In genomic region chr1:152903591-152904135, GRCm38 (mm10) we compare ENCODE assay signal across 8 mouse cellular contexts. TPM values are rescaled to one million over a fixed set of nuclear protein-coding genes. Genes with fewer than 3 reads are reported as not detected.
DNase-seq lines count a peak whose midpoint lies in the region; ATAC-seq and TF ChIP-seq lines count a peak whose summit lies in the region.

No protein-coding gene starts in this region.

- intact Hi-C loops in left cerebral cortex, adult 2 months (cut with DNase I), result loop anchor here (2.0 to 5.0 kb wide), 6 partner anchors 51 to 429 kb away; partner anchors contain the start of genes Lamc1 and Nmnat2
- intact Hi-C loops in left cerebral cortex, postnatal 4 days (cut with DNase I), result no loop called here

- peak overlapping the region; percentile 95 for H3K27ac ChIP-seq in left cerebral cortex, adult 2 months
- peak overlapping the region; percentile 83 for H3K27ac ChIP-seq in MEL (ENCODE audit: control insufficient read depth, low read depth, low read length)
- H3K27ac ChIP-seq in hindbrain, embryonic 13.5 days, result peak overlapping the region; percentile 99

- peak overlapping the region; percentile 88 for H3K4me3 ChIP-seq in left cerebral cortex, adult 2 months
- peak overlapping the region; percentile 50 to 64 for H3K4me3 ChIP-seq in MEL (ENCODE audit: control insufficient read depth in 1 of 2, insufficient read depth in 1 of 2, low read depth in 2 of 2, low read length in 2 of 2)
- peak overlapping the region; percentile 88 for H3K4me3 ChIP-seq in hindbrain, embryonic 13.5 days
- H3K4me3 ChIP-seq in megakaryocyte, embryonic 14.5 days (replicated peaks), result peak overlapping the region; percentile 98

- H3K27me3 ChIP-seq in MEL (ENCODE audit: control insufficient read depth in 1 of 2, insufficient read depth in 2 of 2, low read length in 2 of 2), result no peaks in the 10 kb centered on the region
- H3K27me3 ChIP-seq in hindbrain, embryonic 13.5 days, result no peaks in the 10 kb centered on the region
- H3K27me3 ChIP-seq in megakaryocyte, embryonic 14.5 days (replicated peaks), result no peaks in the 10 kb centered on the region

- no peak for TF ChIP-seq RAD21 in MEL (IDR thresholded peaks at IDR 0.05; ENCODE audit: low read depth, low read length)

- no peaks in the 10 kb centered on the region for H3K9me3 ChIP-seq in MEL (replicated peaks; ENCODE audit: insufficient read depth, low read length)
- no peaks in the 10 kb centered on the region for H3K9me3 ChIP-seq in hindbrain, embryonic 13.5 days
- H3K9me3 ChIP-seq in megakaryocyte, embryonic 14.5 days, result no peaks in the 10 kb centered on the region

- peak overlapping the region; percentile 68 for H3K9ac ChIP-seq in MEL (ENCODE audit: control insufficient read depth, low read depth, low read length, poor library complexity, severe bottlenecking)
- H3K9ac ChIP-seq in hindbrain, embryonic 13.5 days, result peak overlapping the region; percentile 82

- peak; percentile 32 for ATAC-seq in hindbrain, embryonic 13.5 days (ENCODE audit: low FRiP score)

- H3K4me2 ChIP-seq in hindbrain, embryonic 13.5 days, result peak overlapping the region; percentile 91

- TF ChIP-seq POLR2A in MEL (IDR thresholded peaks at IDR 0.05; ENCODE audit: control insufficient read depth in 1 of 2, insufficient read depth in 1 of 2, low read depth in 1 of 2, low read length in 2 of 2, poor library complexity in 1 of 2), result peak in 1 of 2 experiments; percentile 15; a peak in 1 of 4 replicates

- under 1% methylated on average over 36 of the region's 36 CpGs for WGBS in hindbrain, embryonic 13.5 days

- TF ChIP-seq CTCF in left cerebral cortex, adult 2 months (IDR thresholded peaks at IDR 0.05), result no peak
- TF ChIP-seq CTCF in MEL (IDR thresholded peaks at IDR 0.05 in 2 of 3, conservative IDR thresholded peaks at IDR 0.05 in 1 of 3; ENCODE audit: control insufficient read depth in 1 of 3, insufficient read depth in 1 of 3, low read depth in 2 of 3, low read length in 3 of 3, poor library complexity in 1 of 3, severe bottlenecking in 1 of 3), result no peak

- peak in 1 of 2 experiments; percentile 49 for DNase-seq in left cerebral cortex, adult 2 months (ENCODE audit: extremely low spot score in 1 of 2, low spot score in 2 of 2)
- DNase-seq in left cerebral cortex, postnatal 4 days, result no peak
- DNase-seq in MEL (ENCODE audit: low read depth, low spot score), result peak; percentile 87
- DNase-seq in embryo, embryonic 10.5 days (ENCODE audit: low spot score), result peak; percentile 64
- peak; percentile 13 for DNase-seq in telencephalon, adult 2 months (ENCODE audit: low read depth, low spot score)
- no peak for DNase-seq in left cerebral cortex, adult 9 months (ENCODE audit: low spot score in 2 of 2)

- H3K4me1 ChIP-seq in MEL (ENCODE audit: control insufficient read depth in 1 of 2, insufficient read depth in 2 of 2, low read length in 2 of 2), result peaks cover 0 to 4% of the 10 kb centered on the region in 2 experiments; a peak in 1 of 4 replicates
- H3K4me1 ChIP-seq in hindbrain, embryonic 13.5 days (replicated peaks), result peaks cover 22% of the 10 kb centered on the region
- H3K4me1 ChIP-seq in megakaryocyte, embryonic 14.5 days, result peaks cover 37% of the 10 kb centered on the region

- no peak for TF ChIP-seq EP300 in MEL (IDR thresholded peaks at IDR 0.05; ENCODE audit: low read depth in 1 of 2, low read length in 2 of 2)

- H3K36me3 ChIP-seq in MEL (ENCODE audit: control insufficient read depth in 1 of 2, insufficient read depth in 2 of 2, low read length in 2 of 2), result peaks cover 1 to 30% of the 10 kb centered on the region in 2 experiments; a peak in 3 of 4 replicates
- H3K36me3 ChIP-seq in hindbrain, embryonic 13.5 days, result no peaks in the 10 kb centered on the region
- H3K36me3 ChIP-seq in megakaryocyte, embryonic 14.5 days (replicated peaks; ENCODE audit: low read length), result peaks cover 8% of the 10 kb centered on the region

- peaks cover 36% of the 10 kb centered on the region for H3K79me2 ChIP-seq in MEL (ENCODE audit: control insufficient read depth, insufficient read depth, low read length, poor library complexity)

TF ChIP-seq in MEL, 35 proteins besides CTCF, POLR2A, EP300 and RAD21:
- 0 out of 2 replicates have a peak, but pooled peaks have one; percentile 26 for TF ChIP-seq ETS1 (IDR thresholded peaks at IDR 0.05; ENCODE audit: low read depth, low read length)
- no peak for TF ChIP-seq MEF2A (IDR thresholded peaks at IDR 0.05; ENCODE audit: extremely low read depth, insufficient replicate concordance, low read depth, low read length, poor library complexity, severe bottlenecking)
- no peak for TF ChIP-seq CHD1 (IDR thresholded peaks at IDR 0.05; ENCODE audit: low read depth, low read length)
- TF ChIP-seq MAX (IDR thresholded peaks at IDR 0.05; ENCODE audit: low read length), result peak; percentile 65; the same call in 1 of the 2 replicates
- TF ChIP-seq ZKSCAN1 (IDR thresholded peaks at IDR 0.05; ENCODE audit: low read depth, low read length), result no peak
- TF ChIP-seq RCOR1 (IDR thresholded peaks at IDR 0.05; ENCODE audit: low read depth, low read length), result no peak
- TF ChIP-seq SMC3 (IDR thresholded peaks at IDR 0.05; ENCODE audit: low read depth, low read length), result no peak
- no peak for TF ChIP-seq NELFE (IDR thresholded peaks at IDR 0.05; ENCODE audit: low read depth, low read length)

RNA-seq across cellular contexts. Expression of gene Smg7, which starts 1.2 kb away (rescaled TPM):
- total RNA-seq in left cerebral cortex, adult 2 months (2021), result 100 to 1,000 TPM in 1 of 2 experiments, 10 to 100 TPM in 1; 99.7 to 108 TPM
- 10 to 100 TPM; 80.8 to 84.8 TPM for total RNA-seq in left cerebral cortex, postnatal 4 days (2021)
- 32.1 and 32.8 TPM in 2 replicates for total RNA-seq in MEL (2012; rRNA removed)
- polyA plus RNA-seq in MEL (2012; ENCODE audit: insufficient read depth in 1 of 2, insufficient read length in 2 of 2, low read depth in 1 of 2, low replicate concordance in 2 of 2, missing spikeins in 1 of 2), result 10 to 100 TPM; 52.4 to 53.9 TPM
- polyA plus RNA-seq in hindbrain, embryonic 13.5 days (2015; fragmentation: Nextera tagmentation; extraction: Ambion mirVana), result 33.8 and 37.1 TPM in 2 replicates
- polyA plus RNA-seq in megakaryocyte, embryonic 14.5 days (2012; ENCODE audit: insufficient read depth, low replicate concordance), result 0.47 and 1.2 TPM in 2 replicates

RNA-seq across cellular contexts. Expression of gene Nmnat2, which starts 51.1 kb away (rescaled TPM):
- total RNA-seq in left cerebral cortex, adult 2 months (2021), result 100 to 1,000 TPM; 167 to 171 TPM
- total RNA-seq in left cerebral cortex, postnatal 4 days (2021), result 100 to 1,000 TPM; 152 to 155 TPM
- total RNA-seq in MEL (2012; rRNA removed), result 2.8 and 3.0 TPM in 2 replicates
- 1 to 10 TPM in 1 of 2 experiments, not detected in 1; 1.3 TPM for polyA plus RNA-seq in MEL (2012; ENCODE audit: insufficient read depth in 1 of 2, insufficient read length in 2 of 2, low read depth in 1 of 2, low replicate concordance in 2 of 2, missing spikeins in 1 of 2)
- polyA plus RNA-seq in hindbrain, embryonic 13.5 days (2015; fragmentation: Nextera tagmentation; extraction: Ambion mirVana), result 68.0 and 70.2 TPM in 2 replicates
- polyA plus RNA-seq in megakaryocyte, embryonic 14.5 days (2012; ENCODE audit: insufficient read depth, low replicate concordance), result 0.34 TPM in 1 of 2 replicates, not detected in the other

Comparison
In these comparisons a context has a peak if more than half of its experiments do, and no peak if none do; other contexts are left out.
1. DNase-seq: peak in MEL (single experiment), embryo, embryonic 10.5 days (single experiment) and telencephalon, adult 2 months (single experiment); none in left cerebral cortex, postnatal 4 days (single experiment) and left cerebral cortex, adult 9 months (0 of 2).
2. RNA of gene Nmnat2, which starts 51.1 kb away (total RNA-seq): 167 to 171 TPM in left cerebral cortex, adult 2 months and 152 to 155 TPM in left cerebral cortex, postnatal 4 days; 2.8 to 3.0 TPM in MEL; every median in the first group is over 10 times any median in the second.
3. Peak in every context shown above with its lines, with median percentiles within 50 percentile points of each other: H3K27ac ChIP-seq and H3K4me3 ChIP-seq.